Mouse (Mus musculus): ENCODE measurements around the gene Cox5a. TPM values are rescaled to one million over a fixed set of nuclear protein-coding genes. Genes with fewer than 3 reads are reported as not detected.

Cox5a gene
- total and polyA plus RNA-seq, 2 experiments from 2014 or later = 266 to 1,120 TPM

- DNase-seq (ENCODE audit: low spot score) (no peak), ATAC-seq (ENCODE audit: low FRiP score) (no peak)
- H3K4me1 ChIP-seq (ENCODE audit: insufficient read depth, low read length) = 0 out of 2 replicates have a peak, but pooled peaks cover 2% of the 10 kb centered on the region
- TF ChIP-seq CTCF (IDR thresholded peaks at IDR 0.05) = no peak
- H3K27me3 ChIP-seq (ENCODE audit: insufficient read depth, low read length) = no peaks in the 10 kb centered on the region
- H3K9me3 ChIP-seq (ENCODE audit: low read length) = no peaks in the 10 kb centered on the region
- WGBS = 96% methylated on average over 6 of the region's 6 CpGs
- peaks cover 16% of the 10 kb centered on the region for H3K36me3 ChIP-seq (ENCODE audit: insufficient read depth, low read length)
- no peak overlapping the region for H3K9ac ChIP-seq (replicated peaks; ENCODE audit: low read length, poor library complexity, severe bottlenecking)
- H3K27ac ChIP-seq (ENCODE audit: low read depth, low read length) = no peak overlapping the region
- H3K4me3 ChIP-seq (ENCODE audit: low read depth, low read length) = no peak overlapping the region
- H3K4me2 ChIP-seq (ENCODE audit: low read depth, low read length, poor library complexity, severe bottlenecking) = no peak overlapping the region
These were observed 47.4 kb downstream of the Cox5a start for GRCm38 (mm10) chr9:57568500-57568899.

DNA sequence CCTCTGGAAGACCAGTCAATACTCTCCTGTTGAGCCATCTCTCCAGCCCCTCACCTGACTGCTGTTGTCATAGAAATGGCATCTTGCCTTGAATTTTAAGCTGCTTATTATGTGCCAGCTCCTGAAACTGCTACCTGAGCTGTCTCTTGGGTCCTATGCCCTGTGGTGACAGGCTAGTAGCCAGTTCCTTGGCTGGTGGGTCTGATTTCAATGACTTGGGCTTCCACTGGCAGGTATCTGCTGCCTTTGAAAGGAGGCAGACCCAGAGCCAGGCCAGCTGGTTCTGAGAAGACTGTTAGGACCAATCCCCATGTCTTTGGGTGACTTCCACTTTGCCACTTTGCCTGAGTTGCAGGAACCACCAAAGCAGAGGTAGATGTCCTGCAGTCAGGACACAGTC lies 53.3 kb downstream of the Cox5a start:
- ATAC-seq (ENCODE audit: low FRiP score) (no peak), DNase-seq (ENCODE audit: low spot score) (no peak)
- no peak overlapping the region for H3K9ac ChIP-seq (replicated peaks; ENCODE audit: low read length, poor library complexity, severe bottlenecking)
- H3K4me3 ChIP-seq (ENCODE audit: low read depth, low read length) = no peak overlapping the region
- H3K4me2 ChIP-seq (ENCODE audit: low read depth, low read length, poor library complexity, severe bottlenecking) = no peak overlapping the region
- H3K4me1 ChIP-seq (ENCODE audit: insufficient read depth, low read length) = no peaks in the 10 kb centered on the region
- TF ChIP-seq CTCF (IDR thresholded peaks at IDR 0.05) = no peak
- peaks cover 25% of the 10 kb centered on the region for H3K36me3 ChIP-seq (ENCODE audit: insufficient read depth, low read length)
- H3K27ac ChIP-seq (ENCODE audit: low read depth, low read length) = no peak overlapping the region
- no peaks in the 10 kb centered on the region for H3K9me3 ChIP-seq (ENCODE audit: low read length)
- H3K27me3 ChIP-seq (ENCODE audit: insufficient read depth, low read length) = no peaks in the 10 kb centered on the region

GRCm38 (mm10) chr9:57575577-57575976 lies 54.5 kb downstream of the Cox5a start:
- H3K4me2 ChIP-seq (ENCODE audit: low read depth, low read length, poor library complexity, severe bottlenecking) = no peak overlapping the region
- ATAC-seq (ENCODE audit: low FRiP score) (no peak), DNase-seq (ENCODE audit: low spot score) (no peak)
- no peak overlapping the region for H3K27ac ChIP-seq (ENCODE audit: low read depth, low read length)
- H3K9ac ChIP-seq (replicated peaks; ENCODE audit: low read length, poor library complexity, severe bottlenecking) = no peak overlapping the region
- H3K27me3 ChIP-seq (ENCODE audit: insufficient read depth, low read length) = no peaks in the 10 kb centered on the region
- no peak overlapping the region for H3K4me3 ChIP-seq (ENCODE audit: low read depth, low read length)
- H3K36me3 ChIP-seq (ENCODE audit: insufficient read depth, low read length) = peaks cover 34% of the 10 kb centered on the region
- no peaks in the 10 kb centered on the region for H3K4me1 ChIP-seq (ENCODE audit: insufficient read depth, low read length)
- 81% methylated on average over 3 of the region's 3 CpGs for WGBS
- TF ChIP-seq CTCF (IDR thresholded peaks at IDR 0.05) = no peak
- H3K9me3 ChIP-seq (ENCODE audit: low read length) = no peaks in the 10 kb centered on the region

- DNase-seq (ENCODE audit: low spot score) (no peak), ATAC-seq (ENCODE audit: low FRiP score) (no peak)
- Histone ChIP-seq H3K9ac (replicated peaks; ENCODE audit: low read length, poor library complexity, severe bottlenecking) (no peak overlapping the region), H3K4me3 (ENCODE audit: low read depth, low read length) (no peak overlapping the region), H3K27ac (ENCODE audit: low read depth, low read length) (no peak overlapping the region), H3K36me3 (ENCODE audit: insufficient read depth, low read length) (peaks cover 50% of the 10 kb centered on the region), H3K27me3 (ENCODE audit: insufficient read depth, low read length) (no peaks in the 10 kb centered on the region), H3K4me1 (ENCODE audit: insufficient read depth, low read length) (no peaks in the 10 kb centered on the region), H3K9me3 (ENCODE audit: low read length) (no peaks in the 10 kb centered on the region), H3K4me2 (ENCODE audit: low read depth, low read length, poor library complexity, severe bottlenecking) (no peak overlapping the region)
- no peak for TF ChIP-seq CTCF (IDR thresholded peaks at IDR 0.05)
- 89% methylated on average over 6 of the region's 6 CpGs for WGBS
These were observed 56.2 kb downstream of the Cox5a start for GRCm38 (mm10) chr9:57577144-57577849.

Other genes with a start within 250 kb of the Cox5a start
- 23.1 and 29.7 TPM in 2 replicates for gene Ppcdc, start 81.2 kb upstream of the Cox5a start, total RNA-seq (2014; rRNA removed)
- gene Ppcdc, start 81.2 kb upstream of the Cox5a start, polyA plus RNA-seq (2015; fragmentation: Nextera tagmentation; extraction: Ambion mirVana) = 15.0 and 17.6 TPM in 2 replicates
- gene Scamp5, start 53.2 kb upstream of the Cox5a start, total RNA-seq (2014; rRNA removed) = 389 and 404 TPM in 2 replicates
- gene Scamp5, start 53.2 kb upstream of the Cox5a start, polyA plus RNA-seq (2015; fragmentation: Nextera tagmentation; extraction: Ambion mirVana) = 206 and 213 TPM in 2 replicates
- gene Rpp25, start 17.2 kb upstream of the Cox5a start, total RNA-seq (2014; rRNA removed) = 24.2 and 24.8 TPM in 2 replicates
- gene Rpp25, start 17.2 kb upstream of the Cox5a start, polyA plus RNA-seq (2015; fragmentation: Nextera tagmentation; extraction: Ambion mirVana) = 26.5 and 34.5 TPM in 2 replicates
- gene Fam219b, start 16.3 kb downstream of the Cox5a start, total RNA-seq (2014; rRNA removed) = 20.6 and 29.7 TPM in 2 replicates
- gene Fam219b, start 16.3 kb downstream of the Cox5a start, polyA plus RNA-seq (2015; fragmentation: Nextera tagmentation; extraction: Ambion mirVana) = 24.8 and 25.6 TPM in 2 replicates
- gene Mpi, start 31.5 kb downstream of the Cox5a start, total RNA-seq (2014; rRNA removed) = 60.5 and 71.9 TPM in 2 replicates
- gene Mpi, start 31.5 kb downstream of the Cox5a start, polyA plus RNA-seq (2015; fragmentation: Nextera tagmentation; extraction: Ambion mirVana) = 57.2 and 61.2 TPM in 2 replicates
- 34.5 and 47.4 TPM in 2 replicates for gene Scamp2, start 39.7 kb downstream of the Cox5a start, total RNA-seq (2014; rRNA removed)
- gene Scamp2, start 39.7 kb downstream of the Cox5a start, polyA plus RNA-seq (2015; fragmentation: Nextera tagmentation; extraction: Ambion mirVana) = 41.1 and 41.2 TPM in 2 replicates
- 18.9 and 23.3 TPM in 2 replicates for gene Ulk3, start 68.2 kb downstream of the Cox5a start, total RNA-seq (2014; rRNA removed)
- 17.4 and 19.9 TPM in 2 replicates for gene Ulk3, start 68.2 kb downstream of the Cox5a start, polyA plus RNA-seq (2015; fragmentation: Nextera tagmentation; extraction: Ambion mirVana)
- gene Cplx3, start 85.0 kb downstream of the Cox5a start, total RNA-seq (2014; rRNA removed) = 0.09 TPM in 1 of 2 replicates, not detected in the other
- gene Cplx3, start 85.0 kb downstream of the Cox5a start, polyA plus RNA-seq (2015; fragmentation: Nextera tagmentation; extraction: Ambion mirVana) = 1.9 and 2.2 TPM in 2 replicates
- not detected in 2 replicates for gene Lman1l, start 99.5 kb downstream of the Cox5a start, total RNA-seq (2014; rRNA removed)
- gene Lman1l, start 99.5 kb downstream of the Cox5a start, polyA plus RNA-seq (2015; fragmentation: Nextera tagmentation; extraction: Ambion mirVana) = 0.10 TPM in 1 of 2 replicates, not detected in the other
- 133 and 152 TPM in 2 replicates for gene Csk, start 132.4 kb downstream of the Cox5a start, total RNA-seq (2014; rRNA removed)
- gene Csk, start 132.4 kb downstream of the Cox5a start, polyA plus RNA-seq (2015; fragmentation: Nextera tagmentation; extraction: Ambion mirVana) = 42.4 and 45.5 TPM in 2 replicates
- gene Cyp1a2, start 162.4 kb downstream of the Cox5a start, total RNA-seq (2014; rRNA removed) = not detected in 2 replicates
- not detected in 2 replicates for gene Cyp1a2, start 162.4 kb downstream of the Cox5a start, polyA plus RNA-seq (2015; fragmentation: Nextera tagmentation; extraction: Ambion mirVana)
- 0.28 TPM in 1 of 2 replicates, not detected in the other for gene Cyp1a1, start 166.7 kb downstream of the Cox5a start, total RNA-seq (2014; rRNA removed)
- gene Cyp1a1, start 166.7 kb downstream of the Cox5a start, polyA plus RNA-seq (2015; fragmentation: Nextera tagmentation; extraction: Ambion mirVana) = 0.09 TPM in 2 replicates
- 10.6 and 11.9 TPM in 2 replicates for gene Edc3, start 187.3 kb downstream of the Cox5a start, total RNA-seq (2014; rRNA removed)
- gene Edc3, start 187.3 kb downstream of the Cox5a start, polyA plus RNA-seq (2015; fragmentation: Nextera tagmentation; extraction: Ambion mirVana) = 27.3 and 27.8 TPM in 2 replicates
- gene Clk3, start 244.6 kb downstream of the Cox5a start, total RNA-seq (2014; rRNA removed) = 82.1 and 83.7 TPM in 2 replicates
- gene Clk3, start 244.6 kb downstream of the Cox5a start, polyA plus RNA-seq (2015; fragmentation: Nextera tagmentation; extraction: Ambion mirVana) = 53.4 and 54.3 TPM in 2 replicates

Data from midbrain, postnatal 0 days (tissue).